Mouse (Mus musculus): Measurements from ENCODE around the gene Gdpgp1. TPM values are rescaled to one million over a fixed set of nuclear protein-coding genes. Genes with fewer than 3 reads are reported as not detected.

The Gdpgp1 gene
- polyA plus RNA-seq, 1 experiment, result 4.3 TPM

DNA sequence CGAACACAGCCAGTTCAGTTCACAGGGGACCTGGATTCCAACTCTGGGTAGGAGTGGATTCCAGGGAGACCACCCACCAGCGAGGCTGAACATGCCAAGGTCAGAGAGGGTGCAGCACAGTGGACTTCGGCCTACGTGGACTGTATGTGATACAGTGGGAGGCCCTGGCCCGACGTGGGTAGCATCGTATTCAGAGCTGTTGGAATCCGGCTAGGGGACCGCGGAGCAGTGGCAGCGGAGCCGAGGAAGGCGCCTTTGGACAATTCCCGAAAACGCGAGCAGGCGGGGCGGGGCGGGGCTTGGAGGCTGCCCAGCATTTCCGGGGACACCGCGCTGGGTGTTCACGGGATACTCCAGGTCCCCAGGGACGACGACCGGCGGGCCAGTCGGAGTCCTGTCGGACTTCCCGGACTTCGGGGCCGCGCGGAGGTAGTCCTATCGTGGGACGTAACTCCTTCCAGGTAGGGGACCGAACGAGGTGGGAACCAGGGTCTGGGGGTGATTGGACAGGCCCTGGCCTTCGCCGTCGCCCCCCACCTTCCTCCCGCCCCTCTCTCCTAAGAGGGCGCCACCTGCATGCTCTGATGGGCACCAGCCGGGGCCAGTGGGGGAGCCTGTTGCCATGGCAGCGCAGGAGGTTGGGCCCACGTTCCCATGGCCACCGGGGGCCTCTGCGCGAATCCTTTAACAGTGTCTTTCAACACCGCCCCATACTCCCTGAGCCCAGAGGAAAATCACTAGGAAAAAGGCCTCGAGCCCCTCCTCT lies 46.0 kb upstream of the Gdpgp1 start, which contains the start of gene Sema4b:
TSS of gene Sema4b (plus strand) at position 311 of the 766 bp plus-strand sequence.
- Histone ChIP-seq H3K27ac (ENCODE audit: insufficient read depth, low read length) (peak within 1 kb of the TSS; percentile 100), H3K4me3 (ENCODE audit: low read depth, low read length) (peak within 1 kb of the TSS; percentile 97), H3K9ac (ENCODE audit: low read depth, poor library complexity, severe bottlenecking) (peak within 1 kb of the TSS; percentile 83), H3K36me3 (ENCODE audit: control insufficient read depth, insufficient read depth, low read length, poor library complexity, severe bottlenecking) (no peaks in the 10 kb centered on the region), H3K4me1 (ENCODE audit: control insufficient read depth, insufficient read depth, low read length) (peaks cover 9% of the 10 kb centered on the region), H3K9me3 (replicated peaks; ENCODE audit: control insufficient read depth, insufficient read depth, low read length, poor library complexity, severe bottlenecking) (no peaks in the 10 kb centered on the region), H3K27me3 (ENCODE audit: control insufficient read depth, insufficient read depth, low read length, poor library complexity, severe bottlenecking) (no peaks in the 10 kb centered on the region)
- TF ChIP-seq POLR2A (IDR thresholded peaks at IDR 0.05; ENCODE audit: insufficient read depth, low read length) (no peak), EP300 (IDR thresholded peaks at IDR 0.05; ENCODE audit: insufficient read depth, low read depth, low read length) (0 out of 2 replicates have a peak, but pooled peaks have one; percentile 35), CTCF (IDR thresholded peaks at IDR 0.05; ENCODE audit: low read depth, low read length) (peak; percentile 6)

DNA sequence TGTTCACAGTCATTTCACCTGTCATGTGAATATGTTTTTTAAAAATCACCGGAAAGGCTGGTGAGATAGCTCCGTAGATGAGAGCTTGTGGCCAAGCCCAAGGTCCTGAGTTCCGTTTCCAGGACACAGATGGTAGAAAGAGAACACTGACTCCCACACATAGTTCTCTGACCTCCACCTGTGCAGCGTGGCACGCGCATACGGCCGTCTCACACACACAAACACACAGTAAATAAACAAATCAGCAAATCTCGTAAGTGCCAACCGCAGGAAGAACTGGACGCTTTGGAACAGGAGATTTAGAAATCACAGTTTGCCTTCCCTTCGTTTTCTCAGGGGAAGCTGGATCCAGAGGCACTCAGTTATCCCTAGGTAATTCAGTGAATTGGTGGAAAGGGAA lies 45.2 kb upstream of the Gdpgp1 start:
- TF ChIP-seq EP300 (IDR thresholded peaks at IDR 0.05; ENCODE audit: insufficient read depth, low read depth, low read length) (no peak), POLR2A (IDR thresholded peaks at IDR 0.05; ENCODE audit: insufficient read depth, low read length) (no peak), CTCF (IDR thresholded peaks at IDR 0.05; ENCODE audit: low read depth, low read length) (no peak)
- Histone ChIP-seq H3K27me3 (ENCODE audit: control insufficient read depth, insufficient read depth, low read length, poor library complexity, severe bottlenecking) (no peaks in the 10 kb centered on the region), H3K9me3 (replicated peaks; ENCODE audit: control insufficient read depth, insufficient read depth, low read length, poor library complexity, severe bottlenecking) (no peaks in the 10 kb centered on the region), H3K27ac (ENCODE audit: insufficient read depth, low read length) (peak overlapping the region; percentile 100), H3K4me1 (ENCODE audit: control insufficient read depth, insufficient read depth, low read length) (peaks cover 9% of the 10 kb centered on the region), H3K36me3 (ENCODE audit: control insufficient read depth, insufficient read depth, low read length, poor library complexity, severe bottlenecking) (no peaks in the 10 kb centered on the region), H3K9ac (ENCODE audit: low read depth, poor library complexity, severe bottlenecking) (peak overlapping the region; percentile 83), H3K4me3 (ENCODE audit: low read depth, low read length) (peak overlapping the region; percentile 97)

DNA sequence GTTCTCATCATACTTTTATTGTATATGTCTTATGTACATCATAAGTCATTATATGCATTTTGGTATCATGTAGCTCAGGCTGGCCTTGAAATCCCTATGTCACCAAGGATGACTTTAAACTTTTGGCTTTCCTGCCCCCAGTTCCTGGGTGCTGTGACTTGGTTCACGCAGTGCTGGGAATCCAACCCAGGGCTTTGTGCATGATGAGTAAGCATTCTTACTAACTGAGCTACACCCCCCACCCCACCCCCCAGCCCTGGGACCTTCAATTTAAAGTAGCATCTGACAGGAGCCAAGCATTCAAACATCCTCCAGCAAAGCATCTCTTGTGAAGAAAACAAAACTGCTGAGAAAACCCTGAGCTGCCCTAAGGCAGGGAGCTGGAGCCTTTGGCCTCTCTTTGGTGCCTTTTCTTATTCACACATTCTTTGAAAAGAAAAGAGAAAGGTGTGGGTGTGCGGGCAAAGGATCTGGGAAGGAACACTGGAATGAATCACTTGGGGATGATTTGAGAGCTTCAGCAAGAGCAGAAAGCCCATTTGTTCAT lies 44.0 kb upstream of the Gdpgp1 start:
- Histone ChIP-seq H3K27me3 (ENCODE audit: control insufficient read depth, insufficient read depth, low read length, poor library complexity, severe bottlenecking) (no peaks in the 10 kb centered on the region), H3K4me1 (ENCODE audit: control insufficient read depth, insufficient read depth, low read length) (peaks cover 8% of the 10 kb centered on the region), H3K9ac (ENCODE audit: low read depth, poor library complexity, severe bottlenecking) (peak overlapping the region; percentile 83), H3K4me3 (ENCODE audit: low read depth, low read length) (peak overlapping the region; percentile 47), H3K36me3 (ENCODE audit: control insufficient read depth, insufficient read depth, low read length, poor library complexity, severe bottlenecking) (no peaks in the 10 kb centered on the region), H3K9me3 (replicated peaks; ENCODE audit: control insufficient read depth, insufficient read depth, low read length, poor library complexity, severe bottlenecking) (no peaks in the 10 kb centered on the region), H3K27ac (ENCODE audit: insufficient read depth, low read length) (peak overlapping the region; percentile 100)
- peak; percentile 92 for TF ChIP-seq EP300 (IDR thresholded peaks at IDR 0.05; ENCODE audit: insufficient read depth, low read depth, low read length)
- no peak for TF ChIP-seq POLR2A (IDR thresholded peaks at IDR 0.05; ENCODE audit: insufficient read depth, low read length)

DNA sequence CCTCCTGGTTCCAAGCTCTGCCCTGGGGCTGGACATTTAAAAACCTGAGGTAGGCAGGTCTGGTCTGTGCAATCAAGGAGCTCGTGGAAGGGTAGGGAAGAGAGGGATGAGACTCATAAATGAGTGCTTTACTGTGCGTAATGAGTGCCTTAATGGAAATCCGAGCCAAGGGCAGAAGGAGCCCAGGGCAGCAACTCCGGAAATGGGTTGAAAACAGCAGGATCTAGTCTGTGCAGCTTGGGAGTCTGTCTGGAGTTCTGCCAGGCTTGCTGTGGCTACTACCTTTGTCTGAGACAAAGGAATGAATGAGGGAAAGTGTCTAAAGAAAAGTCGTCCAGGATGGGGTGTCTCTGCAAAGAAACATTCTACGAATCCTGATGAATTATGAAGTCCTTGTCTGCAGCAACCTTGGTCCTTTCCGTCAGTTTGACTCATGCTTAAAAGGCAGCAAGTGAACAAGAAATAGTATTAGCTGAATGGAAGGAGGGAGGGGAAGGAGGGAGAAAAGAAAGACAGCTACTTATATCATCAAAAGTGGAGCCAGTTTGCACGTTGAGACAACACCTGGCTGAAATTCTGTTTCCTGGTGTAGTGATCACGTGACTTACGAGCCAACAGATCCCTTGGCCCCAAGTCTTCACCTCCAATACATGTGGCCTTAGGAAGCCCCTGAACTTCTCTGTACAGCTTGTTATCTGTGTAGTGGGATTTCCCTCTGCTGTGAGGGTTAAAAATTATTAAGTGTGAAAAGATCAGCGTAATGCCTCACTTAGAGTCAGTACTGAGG lies 43.3 kb upstream of the Gdpgp1 start:
- peaks cover 8% of the 10 kb centered on the region for H3K4me1 ChIP-seq (ENCODE audit: control insufficient read depth, insufficient read depth, low read length)
- peak overlapping the region; percentile 47 for H3K4me3 ChIP-seq (ENCODE audit: low read depth, low read length)
- no peaks in the 10 kb centered on the region for H3K27me3 ChIP-seq (ENCODE audit: control insufficient read depth, insufficient read depth, low read length, poor library complexity, severe bottlenecking)
- no peak for TF ChIP-seq POLR2A (IDR thresholded peaks at IDR 0.05; ENCODE audit: insufficient read depth, low read length)
- TF ChIP-seq EP300 (IDR thresholded peaks at IDR 0.05; ENCODE audit: insufficient read depth, low read depth, low read length), result peak; percentile 89
- no peak for TF ChIP-seq CTCF (IDR thresholded peaks at IDR 0.05; ENCODE audit: low read depth, low read length)
- no peaks in the 10 kb centered on the region for H3K9me3 ChIP-seq (replicated peaks; ENCODE audit: control insufficient read depth, insufficient read depth, low read length, poor library complexity, severe bottlenecking)
- no peaks in the 10 kb centered on the region for H3K36me3 ChIP-seq (ENCODE audit: control insufficient read depth, insufficient read depth, low read length, poor library complexity, severe bottlenecking)
- peak overlapping the region; percentile 100 for H3K27ac ChIP-seq (ENCODE audit: insufficient read depth, low read length)
- peak overlapping the region; percentile 34 for H3K9ac ChIP-seq (ENCODE audit: low read depth, poor library complexity, severe bottlenecking)

DNA sequence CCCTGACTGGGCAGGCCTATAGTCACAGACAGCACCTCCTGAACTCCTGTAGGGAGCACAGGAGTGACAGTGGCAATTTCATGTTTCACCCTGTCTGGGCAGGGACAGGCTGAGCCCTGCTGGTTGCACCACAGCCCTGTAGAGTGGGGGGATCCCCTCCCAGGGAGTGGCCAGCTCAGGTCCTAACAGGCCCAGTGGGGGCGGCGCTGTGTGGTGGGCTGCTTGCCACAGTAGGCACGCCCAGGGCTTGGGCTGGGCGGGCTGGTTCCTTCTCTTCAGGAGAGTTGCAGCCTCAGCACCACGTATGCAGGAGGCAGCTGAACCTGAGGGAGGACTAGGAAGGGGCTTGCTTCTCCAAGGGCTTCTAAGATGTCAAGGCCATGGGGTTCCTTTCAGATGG lies 41.2 kb upstream of the Gdpgp1 start:
- peak overlapping the region; percentile 10; the same call in 1 of the 2 replicates for H3K9ac ChIP-seq (ENCODE audit: low read depth, poor library complexity, severe bottlenecking)
- H3K36me3 ChIP-seq (ENCODE audit: control insufficient read depth, insufficient read depth, low read length, poor library complexity, severe bottlenecking), result no peaks in the 10 kb centered on the region
- H3K4me3 ChIP-seq (ENCODE audit: low read depth, low read length), result peak overlapping the region; percentile 14; the same call in 1 of the 2 replicates
- H3K27ac ChIP-seq (ENCODE audit: insufficient read depth, low read length), result peak overlapping the region; percentile 100
- peaks cover 8% of the 10 kb centered on the region for H3K4me1 ChIP-seq (ENCODE audit: control insufficient read depth, insufficient read depth, low read length)
- no peaks in the 10 kb centered on the region for H3K27me3 ChIP-seq (ENCODE audit: control insufficient read depth, insufficient read depth, low read length, poor library complexity, severe bottlenecking)
- TF ChIP-seq EP300 (IDR thresholded peaks at IDR 0.05; ENCODE audit: insufficient read depth, low read depth, low read length) (peak; percentile 27; the same call in 1 of the 2 replicates), CTCF (IDR thresholded peaks at IDR 0.05; ENCODE audit: low read depth, low read length) (no peak)
- no peaks in the 10 kb centered on the region for H3K9me3 ChIP-seq (replicated peaks; ENCODE audit: control insufficient read depth, insufficient read depth, low read length, poor library complexity, severe bottlenecking)
